Mouse (Mus musculus) NIH3T3 (cell line): ENCODE measurements around the gene Pptc7.

Source experiments
- DNase-seq: peaks from one replicate; pipeline ENCODE4 v3.0.0-alpha.2; 2012; ENCODE audit warnings: low read depth

Gene Pptc7

DNA sequence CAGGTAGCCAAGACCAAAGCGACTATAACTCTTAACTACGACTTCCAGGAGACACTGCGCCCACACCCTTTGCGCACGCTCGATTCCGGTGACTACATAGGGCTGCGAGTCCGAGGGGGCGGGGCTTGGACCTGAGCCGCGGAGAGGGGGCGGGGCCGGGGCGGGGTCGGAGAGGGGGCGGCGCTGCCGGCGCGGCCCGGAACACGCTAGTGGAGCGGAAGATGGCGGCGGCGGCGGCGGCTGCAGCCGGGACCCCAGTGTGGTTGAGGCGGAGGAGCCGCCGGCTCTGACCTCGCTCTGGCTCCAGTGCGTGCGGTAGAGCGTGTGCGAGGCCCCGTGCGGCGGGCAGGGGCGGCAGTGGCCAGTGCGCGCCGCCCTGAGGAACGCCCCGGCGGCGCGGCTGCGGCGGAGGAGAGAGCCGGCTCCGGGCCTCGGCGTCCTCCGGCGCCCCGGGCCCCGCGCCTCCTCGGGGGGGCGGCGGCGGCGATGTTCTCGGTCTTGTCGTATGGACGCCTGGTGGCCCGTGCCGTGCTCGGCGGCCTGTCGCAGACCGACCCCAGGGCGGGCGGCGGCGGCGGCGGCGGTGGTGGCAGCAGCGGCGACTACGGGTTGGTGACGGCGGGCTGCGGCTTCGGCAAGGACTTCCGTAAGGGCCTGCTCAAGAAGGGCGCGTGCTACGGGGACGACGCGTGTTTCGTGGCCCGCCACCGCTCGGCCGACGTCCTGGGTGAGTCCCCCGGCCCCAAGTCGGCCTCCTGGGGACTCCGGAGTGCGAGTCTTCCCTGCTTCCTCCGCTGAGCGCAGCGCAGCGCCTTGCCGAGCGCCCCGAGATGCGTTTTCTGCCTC, at the start of gene Pptc7:
TSS of gene Pptc7 (plus strand) at position 183 of the 846 bp plus-strand sequence.
- DNase-seq = peak; percentile 93

DNA sequence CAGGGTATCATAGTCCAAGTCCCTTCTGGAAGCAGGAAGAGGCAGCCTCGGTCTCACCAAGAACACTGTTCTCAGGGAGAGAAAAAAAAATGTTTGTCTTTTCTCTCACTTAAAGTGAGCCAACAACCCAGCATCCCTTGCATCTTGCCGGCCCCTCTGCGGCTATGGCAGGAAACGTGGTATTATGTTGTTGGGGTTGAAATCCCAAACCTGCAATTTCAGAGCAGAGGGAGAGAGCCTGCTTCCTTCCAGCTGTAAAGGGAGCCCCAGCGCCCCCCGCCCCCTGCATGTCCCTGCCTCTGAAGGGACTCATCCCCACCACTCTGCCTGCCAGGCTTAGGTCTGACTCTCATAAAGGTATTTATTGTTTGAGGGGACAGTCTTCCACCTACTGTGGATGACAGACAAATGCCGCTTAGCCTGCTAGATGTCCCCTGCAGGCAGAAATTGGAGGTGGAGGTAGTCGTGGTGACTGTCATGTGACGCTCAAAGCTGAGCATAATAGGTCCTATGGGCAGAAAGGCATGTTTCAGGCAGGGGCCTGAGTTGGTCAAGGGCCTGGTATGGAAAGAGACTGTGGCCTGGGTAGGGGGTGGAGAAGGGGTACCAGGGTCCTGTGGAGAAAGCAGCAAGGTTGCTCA, 48.8 kb upstream of the Pptc7 start:
- no peak for DNase-seq

DNA sequence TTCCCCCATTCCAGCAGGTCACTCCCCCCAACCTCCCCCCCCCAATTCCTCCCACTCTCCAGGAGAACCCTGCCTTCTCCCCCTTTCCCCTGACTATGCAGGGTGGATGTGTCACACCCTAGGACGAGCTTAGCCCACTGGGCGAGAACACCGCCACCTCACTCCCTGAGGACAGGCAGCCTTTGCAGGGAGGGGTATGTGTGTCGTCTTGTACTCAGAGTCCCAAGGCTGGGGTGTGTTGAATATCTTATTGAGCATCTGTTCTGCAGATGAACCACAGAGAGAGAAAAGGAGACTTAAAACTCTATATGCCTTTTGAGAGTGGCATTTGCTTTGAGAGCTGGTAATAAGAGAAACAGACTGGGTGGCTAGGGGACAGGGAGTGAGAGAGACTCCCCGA, 47.0 kb upstream of the Pptc7 start:
- no peak for DNase-seq

DNA sequence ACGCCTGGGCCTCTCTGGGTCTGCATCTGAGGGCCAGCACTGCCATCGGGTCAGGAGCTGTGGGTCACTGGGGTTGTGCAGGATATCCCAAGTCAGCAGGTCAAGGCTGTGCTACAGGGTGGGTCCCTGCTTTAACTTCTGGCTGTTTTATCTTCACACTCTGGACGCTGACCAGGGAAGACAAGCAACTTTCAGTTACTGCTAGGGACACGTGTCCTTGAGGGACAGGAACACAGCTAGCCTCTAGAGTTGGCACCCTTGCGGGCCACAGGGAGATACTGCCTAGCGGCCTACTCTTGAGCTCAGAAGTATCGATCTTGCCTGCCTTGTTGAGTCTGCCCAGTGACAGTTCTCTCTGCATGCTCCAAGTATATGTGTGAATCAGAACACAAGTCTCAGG, 44.5 kb upstream of the Pptc7 start:
- DNase-seq = no peak

DNA sequence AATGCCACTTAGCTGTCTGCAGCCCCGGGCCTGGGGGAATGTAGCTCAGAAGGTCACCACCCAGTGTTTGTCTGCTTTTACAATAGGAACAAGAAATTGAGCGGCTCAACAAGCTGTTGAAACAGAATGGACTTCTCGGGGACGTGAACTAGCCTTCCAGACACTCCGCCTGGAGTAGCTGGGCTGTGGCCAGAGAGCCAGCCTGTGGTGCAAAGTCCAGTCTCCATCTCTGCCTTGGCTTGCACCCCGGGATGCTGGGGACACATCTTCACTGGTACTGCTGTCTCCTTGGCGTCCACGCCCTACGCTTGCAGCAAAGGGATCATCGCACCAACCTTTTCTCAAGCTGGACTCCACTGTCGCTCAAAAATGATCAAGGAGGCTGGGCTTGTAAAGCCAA, 43.6 kb upstream of the Pptc7 start:
- no peak for DNase-seq

DNA sequence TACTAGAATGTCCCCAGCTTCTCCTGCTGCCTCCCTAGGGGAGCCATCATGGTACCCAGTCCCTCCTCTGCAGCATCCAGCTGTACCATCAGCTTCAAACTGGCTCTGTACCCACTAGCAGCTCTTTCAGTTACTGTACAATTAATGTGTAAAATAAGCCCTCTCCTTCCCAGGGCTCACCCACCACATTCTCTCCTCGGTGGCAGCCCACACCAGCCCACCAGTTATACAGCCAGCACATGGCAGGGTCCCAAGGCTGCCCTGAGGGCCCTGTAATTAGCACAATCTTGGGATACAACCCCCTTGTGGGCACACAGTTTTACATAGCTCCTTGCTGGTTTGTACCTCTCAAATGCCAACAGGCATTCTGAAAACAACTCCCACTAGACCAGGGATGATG, 43.2 kb upstream of the Pptc7 start:
- DNase-seq = no peak

DNA sequence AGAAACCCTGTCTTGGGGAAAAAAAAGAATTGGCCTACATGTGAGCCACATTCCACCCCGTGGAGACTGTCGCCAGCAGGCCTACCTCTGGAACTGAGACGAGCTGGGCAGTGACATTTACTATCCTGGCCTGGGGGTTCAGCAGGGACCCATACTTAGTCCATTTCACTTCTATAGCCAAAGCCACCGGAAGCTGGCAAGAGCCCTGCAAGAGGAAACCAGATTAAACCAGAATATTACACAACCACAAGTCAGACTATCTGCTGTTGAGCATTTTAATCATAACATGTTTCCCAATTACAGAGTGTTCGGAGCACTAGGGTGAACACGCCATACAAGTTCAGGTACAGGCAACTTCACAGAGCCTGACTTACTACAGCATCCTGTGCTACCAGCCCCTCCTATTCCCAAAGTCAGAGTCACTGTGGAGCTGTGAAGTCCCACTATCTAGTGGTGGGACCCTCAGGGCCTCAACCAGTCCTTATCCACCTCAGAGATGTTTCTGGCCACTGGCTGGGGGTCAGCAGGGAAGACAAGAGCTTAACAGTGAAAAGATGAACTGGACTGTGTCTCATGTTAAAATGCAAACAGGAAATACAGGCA, 41.5 kb upstream of the Pptc7 start:
- DNase-seq = no peak

DNA sequence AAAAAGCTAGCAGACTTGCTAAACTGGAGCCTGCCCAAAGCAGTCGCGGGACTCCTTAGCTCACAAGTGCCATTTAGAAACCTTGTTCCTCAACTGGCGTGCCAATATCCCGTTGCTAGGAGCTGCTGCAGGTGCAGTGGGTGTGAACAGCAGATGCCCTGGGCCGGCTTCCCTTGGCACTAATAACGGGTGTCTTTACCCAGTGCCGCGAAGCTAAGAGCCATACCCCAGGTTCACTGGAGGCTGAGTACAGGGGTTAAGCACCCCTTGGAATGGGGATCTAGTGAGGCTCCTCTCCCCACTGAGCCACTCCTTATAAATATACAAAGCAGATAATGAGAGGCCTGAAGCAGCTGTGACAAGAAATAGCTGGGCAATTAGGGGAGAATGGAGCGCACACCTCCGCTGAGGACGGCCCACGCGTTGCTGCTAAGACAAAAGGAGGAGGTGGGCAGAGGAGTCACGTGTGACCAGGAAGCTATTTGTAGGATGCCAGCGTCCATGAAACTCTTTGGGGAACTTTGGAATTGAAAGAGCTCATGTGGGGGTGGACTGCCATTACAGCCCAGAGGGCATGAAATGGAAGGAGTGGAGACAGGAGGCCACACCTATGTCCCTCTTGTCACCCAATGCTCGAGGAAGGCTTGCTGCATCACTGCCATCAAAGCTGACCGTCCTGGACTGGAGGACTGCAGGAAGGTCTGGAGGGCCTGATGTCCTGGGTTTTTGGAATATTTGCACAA, 40.2 kb upstream of the Pptc7 start:
- DNase-seq = no peak

DNA sequence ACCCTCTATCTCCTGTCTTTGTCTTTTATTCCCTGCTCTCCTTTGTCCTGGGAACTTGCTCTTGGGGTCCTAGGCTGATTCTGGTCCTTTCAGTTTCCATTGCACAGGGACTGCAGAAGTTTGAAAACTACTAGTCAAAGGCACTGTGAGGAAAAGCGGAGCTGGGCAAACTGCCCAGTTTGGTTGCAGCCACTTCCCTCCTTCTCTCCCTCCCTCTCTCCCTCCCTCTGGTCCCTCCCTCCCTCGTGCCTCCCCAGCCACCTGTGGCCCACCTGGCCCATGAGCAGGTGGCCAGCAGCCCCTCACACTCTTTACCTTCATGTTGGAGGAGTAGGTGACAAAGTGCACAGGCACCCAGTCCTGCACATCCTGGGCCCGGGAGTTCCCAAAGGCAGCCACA, 39.0 kb upstream of the Pptc7 start:
- DNase-seq = peak; percentile 33

DNA sequence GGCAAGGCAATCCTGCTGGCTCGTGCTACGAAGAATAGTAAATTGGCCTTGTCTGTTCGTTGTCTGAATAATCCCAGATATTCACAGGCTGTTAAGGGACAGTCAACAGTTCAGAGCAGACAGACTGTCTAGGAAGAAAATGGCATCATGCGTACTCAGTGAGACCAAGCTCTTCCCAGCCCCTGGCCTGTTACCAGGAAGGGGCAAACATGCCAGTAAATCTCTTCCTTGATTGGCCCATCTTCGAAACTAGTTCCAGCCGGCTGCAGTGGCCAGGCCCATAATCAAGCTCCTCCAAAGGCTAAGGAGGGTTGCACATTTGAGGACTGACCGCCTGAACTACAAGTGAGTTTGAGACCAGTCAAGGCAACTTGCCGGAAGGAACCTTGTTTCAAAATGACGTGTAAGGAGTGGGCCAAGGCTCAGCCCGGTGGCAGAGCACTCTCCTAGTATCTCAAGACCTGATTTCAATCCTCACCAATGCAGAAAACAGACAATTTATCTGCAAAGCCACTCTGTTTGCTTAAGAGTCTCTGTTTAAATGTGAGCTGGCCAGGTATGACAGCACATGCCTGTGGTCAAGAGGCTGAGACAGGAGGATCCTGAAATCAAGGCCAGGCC, 37.5 kb upstream of the Pptc7 start:
- no peak for DNase-seq

DNA sequence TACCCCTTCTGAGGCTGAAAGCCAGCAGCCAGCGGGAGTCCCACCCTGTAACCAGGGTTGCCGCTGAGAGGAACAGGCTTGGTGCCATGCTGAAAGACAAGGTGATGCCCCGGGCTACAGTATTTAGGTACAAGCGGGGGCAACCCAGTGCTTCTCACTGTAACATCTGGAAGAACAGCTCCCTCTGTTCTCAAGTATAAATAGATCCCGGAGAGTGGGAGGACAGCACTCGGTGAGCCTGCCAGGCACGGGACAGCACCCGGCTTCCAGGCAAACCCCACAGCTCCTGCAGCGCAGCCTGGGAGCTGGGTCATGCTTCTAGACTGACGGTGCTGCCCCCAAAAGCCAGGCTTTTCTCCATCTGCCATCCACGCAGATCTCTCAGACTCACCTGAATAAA, 36.6 kb upstream of the Pptc7 start:
- no peak for DNase-seq

DNA sequence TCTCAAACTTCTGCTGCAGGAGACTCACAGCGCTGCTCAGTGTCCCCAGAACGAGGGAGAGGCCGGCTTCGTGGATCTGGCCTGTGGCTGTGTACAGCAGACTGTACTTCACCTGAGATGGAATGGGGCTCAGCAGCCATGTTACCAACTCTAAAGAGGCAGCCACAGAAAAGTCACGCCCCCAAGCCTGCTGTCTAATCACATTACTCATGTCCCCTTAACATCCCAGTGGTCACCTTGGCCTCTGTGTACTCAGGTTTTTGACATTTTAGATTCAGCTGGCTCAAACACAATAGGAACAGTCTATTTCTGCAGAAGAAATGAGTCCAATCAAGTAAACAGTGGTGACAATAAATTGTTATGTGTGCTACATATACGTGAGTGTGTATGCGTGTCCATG, 36.2 kb upstream of the Pptc7 start:
- no peak for DNase-seq

DNA sequence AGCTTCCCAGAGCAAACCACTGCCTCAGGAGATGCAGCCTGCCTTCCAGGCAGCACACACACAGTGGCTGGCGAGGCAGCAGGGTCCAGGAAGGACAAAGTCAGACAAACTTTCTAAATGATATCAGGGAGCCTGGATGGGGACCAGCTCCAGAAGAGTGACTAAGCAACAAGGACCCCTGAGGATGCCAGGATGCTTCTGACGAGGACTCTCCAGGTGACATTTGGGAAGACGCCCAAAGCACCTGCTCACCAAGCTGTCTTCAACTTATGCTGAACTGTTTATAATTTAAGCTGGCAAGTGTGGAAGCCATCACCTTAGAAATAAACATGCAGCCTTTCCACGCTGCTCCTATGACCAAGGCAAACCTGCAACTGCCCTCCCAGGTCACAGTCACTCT, 34.9 kb upstream of the Pptc7 start:
- no peak for DNase-seq

DNA sequence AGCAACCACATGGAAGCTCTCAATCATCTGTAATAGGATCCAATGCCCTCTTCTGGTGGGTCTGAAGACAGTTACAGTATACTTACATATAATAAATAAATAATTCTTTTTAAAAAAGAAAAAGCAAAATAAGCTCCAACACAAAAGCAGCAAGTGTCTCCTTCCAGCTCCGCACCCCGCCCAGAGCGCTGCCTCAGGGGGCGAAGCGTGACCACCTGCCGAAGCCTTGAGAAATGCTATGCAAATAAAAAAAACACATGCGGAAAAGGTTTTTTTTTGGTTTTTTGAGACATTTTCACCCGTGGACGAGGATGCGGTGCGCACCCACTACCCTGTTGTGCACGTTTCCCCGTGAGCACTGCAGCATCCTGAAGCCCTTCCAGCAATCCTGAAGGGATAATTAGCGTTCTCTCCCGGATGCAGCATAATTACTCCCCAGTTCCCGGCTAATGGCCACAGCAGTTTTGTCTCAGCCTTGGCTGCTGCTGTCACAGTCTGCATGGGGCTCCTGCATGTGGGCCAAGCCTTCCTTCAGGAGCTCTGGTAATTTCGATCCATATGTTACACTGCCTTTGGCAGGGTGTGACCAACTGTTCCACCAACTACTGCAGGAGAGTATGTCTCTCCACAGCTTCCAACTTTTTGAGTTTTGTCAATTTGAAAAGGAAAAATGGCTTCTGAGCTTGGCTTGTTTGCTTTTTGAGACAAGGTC, 32.1 kb upstream of the Pptc7 start:
- no peak for DNase-seq

DNA sequence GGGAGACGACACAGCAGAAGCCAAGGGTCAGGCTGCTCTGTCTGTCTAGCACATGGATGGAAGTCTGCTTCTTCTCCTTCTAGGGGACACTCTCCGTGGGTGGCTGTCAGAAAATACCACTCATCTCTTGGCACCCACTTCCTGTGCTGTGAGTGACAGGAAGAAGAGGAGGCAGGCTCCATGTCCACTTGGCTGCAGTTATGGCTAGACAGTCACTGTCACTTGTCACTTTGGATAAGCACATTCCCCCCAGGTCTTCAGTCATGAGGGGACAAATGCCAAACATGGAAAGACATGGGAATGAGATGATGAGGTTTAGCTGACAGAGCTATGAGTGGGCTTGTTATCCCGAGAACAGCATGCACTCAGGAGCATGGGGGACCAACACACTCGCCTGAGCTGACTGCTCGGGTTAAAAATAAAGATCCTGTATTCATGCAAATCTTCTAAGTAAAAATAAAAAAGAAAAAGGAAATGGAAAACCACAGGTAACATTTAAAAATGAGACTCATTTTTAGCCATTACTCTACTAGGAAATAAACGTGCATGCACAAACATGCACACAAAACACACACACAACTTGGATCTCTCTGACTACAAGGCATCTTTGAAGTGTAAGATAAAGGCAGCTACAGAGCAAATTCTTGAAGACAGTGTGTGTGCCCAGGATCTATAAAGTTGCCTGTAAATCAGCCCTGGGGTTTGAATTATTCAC, 26.0 kb upstream of the Pptc7 start:
- DNase-seq = no peak

DNA sequence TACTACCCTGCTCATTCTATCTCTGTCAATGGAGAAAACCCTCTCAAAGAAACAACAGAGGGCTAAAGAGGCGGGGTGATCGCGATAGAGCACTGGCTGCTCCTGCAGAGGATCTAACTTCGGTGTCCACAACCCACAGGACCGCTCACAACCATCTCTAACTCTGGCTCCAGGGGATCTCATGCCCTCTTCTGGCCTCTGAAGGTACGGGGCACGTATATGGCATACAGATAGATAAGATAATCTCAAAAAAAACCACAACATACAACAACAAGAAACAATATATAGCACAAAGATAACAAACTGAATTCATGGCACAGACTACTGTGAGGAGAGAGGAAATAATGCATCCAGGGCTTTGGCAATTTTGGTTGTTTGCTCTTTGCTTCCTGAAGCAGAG, 22.1 kb upstream of the Pptc7 start:
- DNase-seq = no peak

DNA sequence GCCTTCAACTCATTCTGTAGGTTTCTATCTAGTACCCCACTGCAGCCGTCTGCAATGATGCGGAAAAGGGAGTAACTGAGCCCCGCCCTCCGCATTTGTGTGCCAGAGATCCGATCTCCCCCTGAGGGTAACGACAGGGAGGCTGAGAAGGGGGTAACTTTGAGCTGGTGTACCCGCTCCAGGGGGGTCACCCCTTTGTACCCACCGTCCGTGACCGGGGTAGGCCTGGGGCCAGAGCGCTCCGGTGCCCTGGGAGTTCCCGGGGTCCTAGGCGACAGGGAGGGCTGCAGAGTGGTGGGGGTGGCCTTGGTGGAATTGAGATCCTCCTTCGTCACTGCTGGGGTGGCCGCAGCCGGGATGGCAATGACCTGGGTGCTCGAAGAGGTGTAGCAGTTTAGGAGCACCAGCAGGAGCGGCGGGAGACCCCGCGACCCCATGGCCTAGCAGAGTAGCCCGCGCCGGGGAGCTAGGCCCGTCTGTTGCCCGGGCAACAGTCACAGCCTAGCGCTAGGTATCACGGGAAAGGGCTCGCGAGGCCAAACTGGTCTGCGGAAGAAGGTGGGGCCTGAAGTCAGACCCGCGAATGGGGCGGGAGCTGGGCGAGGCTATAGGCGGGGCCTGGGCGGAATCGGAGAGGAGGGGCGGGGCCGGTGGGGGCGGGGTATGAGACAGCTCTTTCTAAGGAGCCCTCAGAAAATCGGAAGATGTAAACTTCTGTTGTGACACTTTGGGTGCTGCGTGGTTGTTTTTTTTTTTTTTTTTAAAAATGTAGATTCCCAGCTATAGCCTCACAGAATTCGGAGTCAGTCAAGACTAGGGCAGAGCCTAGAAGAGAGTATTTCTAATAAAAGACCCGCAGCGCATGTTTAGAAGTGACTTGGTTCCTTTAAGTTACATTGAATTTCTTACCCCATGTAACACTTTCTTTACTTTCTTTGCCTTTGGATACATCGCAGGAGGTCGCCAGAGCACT, 19.9 kb upstream of the Pptc7 start, which contains the start of gene Tctn1:
TSS of gene Tctn1 (minus strand) at position 528 of the 973 bp plus-strand sequence.
- peak; percentile 96 for DNase-seq

DNA sequence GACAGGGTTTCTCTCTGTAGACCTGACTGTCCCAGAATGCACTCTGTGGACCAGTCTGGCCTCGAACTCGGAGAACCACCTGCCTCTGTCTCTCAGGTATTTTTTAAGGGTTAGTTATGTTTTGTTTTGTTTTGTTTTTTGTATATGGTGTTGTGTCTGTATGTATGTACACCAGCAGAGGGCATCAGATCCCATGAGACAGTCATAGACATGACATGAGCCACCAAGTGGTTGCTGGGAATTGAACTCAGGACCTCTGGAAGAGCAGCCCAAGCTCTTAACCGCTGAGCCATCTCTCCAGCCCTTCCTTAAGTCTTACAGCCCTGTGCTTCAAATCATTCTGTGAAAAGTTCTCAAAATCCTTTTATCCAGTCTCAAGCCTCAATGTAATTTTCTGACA, 19.0 kb upstream of the Pptc7 start:
- peak; percentile 69 for DNase-seq

DNA sequence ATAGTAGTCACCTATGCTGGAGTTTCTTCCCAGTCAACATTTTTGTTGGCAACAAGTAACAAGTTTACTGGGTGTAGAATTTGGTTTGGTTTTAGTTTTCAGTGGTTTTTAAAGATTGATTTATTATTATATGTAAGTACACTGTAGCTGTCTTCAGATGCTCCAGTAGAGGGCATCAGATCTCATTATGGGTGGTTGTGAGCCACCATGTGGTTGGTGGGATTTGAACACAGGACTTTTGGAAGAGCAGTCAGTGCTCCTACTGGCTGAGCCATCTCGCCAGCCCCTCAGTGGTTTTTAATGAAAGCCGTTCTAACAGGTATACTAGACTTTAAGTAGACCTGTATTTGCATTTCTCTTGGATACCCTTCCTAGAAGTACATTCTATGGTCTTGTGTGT, 18.2 kb upstream of the Pptc7 start:
- DNase-seq = no peak

DNA sequence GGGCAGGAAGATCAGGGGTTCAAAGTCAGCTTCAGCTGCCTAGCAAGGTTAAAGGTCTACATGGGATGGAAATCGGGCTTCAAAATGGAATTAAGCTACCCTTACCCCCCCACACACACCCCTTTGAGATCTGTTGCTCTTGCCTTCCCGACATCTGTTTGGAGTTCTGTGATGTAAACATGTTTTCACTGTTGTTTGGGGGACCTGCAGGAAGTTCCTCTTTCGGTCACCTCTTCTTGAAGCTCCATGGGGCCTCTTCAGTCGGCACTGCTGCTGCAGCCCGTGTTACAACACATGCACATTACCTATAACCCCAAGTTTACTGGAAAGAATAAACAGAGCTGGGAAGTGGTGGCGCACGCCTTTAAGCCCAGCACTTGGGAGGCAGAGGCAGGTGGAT, 17.0 kb upstream of the Pptc7 start:
- no peak for DNase-seq
